Mouse (Mus musculus) frontal cortex, postnatal 25 days (tissue): ENCODE data around the gene Rgs19.
A peak's percentile ranks its signal among the peaks of the same experiment; 100 is the strongest.

ENCODE experiments used
- DNase-seq, 2 experiments: peaks; one replicate each; pipeline ENCODE4 v3.0.0; 2022; ENCODE audit warnings: low spot score in 2 of 2

Rgs19 gene

GRCm38 (mm10) chr2:181683381-181683780, 10.4 kb downstream of the Rgs19 start:
- no peak for DNase-seq

DNA sequence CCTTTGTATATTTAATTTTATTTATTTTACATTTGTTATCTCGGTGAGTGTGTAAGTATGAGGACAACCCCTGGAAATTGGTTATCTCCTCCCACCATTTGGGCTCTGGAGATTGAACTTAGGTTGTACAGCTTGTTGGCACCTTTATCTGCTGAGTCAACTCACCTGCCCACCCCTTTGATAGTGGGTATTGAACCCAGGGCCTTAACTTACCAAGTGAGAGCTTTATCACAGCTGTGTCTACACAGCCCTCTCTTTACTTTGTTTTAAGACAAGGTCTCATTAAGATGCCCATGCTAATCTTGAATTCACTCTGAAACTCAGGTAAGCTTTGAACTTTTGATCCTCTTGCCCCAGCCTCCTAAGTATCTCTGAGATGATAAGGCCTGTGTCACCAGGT, 11.8 kb downstream of the Rgs19 start:
- no peak for DNase-seq

DNA sequence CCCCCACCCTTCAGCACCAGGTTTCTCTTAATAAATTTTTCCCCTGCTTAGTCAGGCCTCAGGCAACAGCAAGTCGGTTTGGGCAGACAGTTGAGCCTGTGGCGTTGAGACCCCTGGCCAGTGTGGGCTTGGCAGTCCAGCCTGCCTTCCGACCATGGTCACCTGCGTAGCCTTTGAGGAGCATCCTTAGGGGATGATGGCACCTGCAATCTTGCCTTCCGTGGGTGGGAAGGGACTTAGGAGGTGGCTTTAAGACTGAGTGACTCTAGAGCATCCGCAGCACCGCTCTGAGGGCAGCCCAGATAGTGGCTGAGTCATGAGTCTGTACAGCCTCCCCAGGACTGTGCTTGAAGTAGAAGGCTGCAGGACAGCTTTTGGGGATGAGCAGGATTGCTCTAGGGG, 13.1 kb downstream of the Rgs19 start:
- no peak for DNase-seq

GRCm38 (mm10) chr2:181679951-181680715, 13.6 kb downstream of the Rgs19 start, which contains the start of gene Tcea2:
Tcea2 (plus strand) TSS chr2:181680310.
- DNase-seq = peak; percentile 48 to 59

DNA sequence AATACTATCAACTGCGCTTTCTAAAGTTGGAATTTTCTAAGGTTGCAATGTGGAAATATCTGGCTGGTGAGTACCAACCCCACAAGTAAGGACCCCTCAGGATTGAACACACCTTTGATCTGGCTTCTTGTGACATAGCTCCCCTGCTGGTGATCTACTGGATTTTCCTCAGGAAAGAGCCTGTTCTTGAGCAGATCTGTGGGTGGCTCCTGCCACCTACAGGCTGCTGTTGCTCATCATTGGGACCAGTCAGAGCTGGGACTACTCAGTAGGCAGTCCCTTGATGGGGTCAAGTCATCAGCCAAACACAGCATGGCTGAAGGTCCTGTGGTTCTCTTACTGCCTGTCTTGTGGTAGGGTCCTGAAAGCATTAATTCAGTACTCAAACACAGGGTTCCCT, 15.0 kb downstream of the Rgs19 start:
- DNase-seq = peak; percentile 60 to 68

DNA sequence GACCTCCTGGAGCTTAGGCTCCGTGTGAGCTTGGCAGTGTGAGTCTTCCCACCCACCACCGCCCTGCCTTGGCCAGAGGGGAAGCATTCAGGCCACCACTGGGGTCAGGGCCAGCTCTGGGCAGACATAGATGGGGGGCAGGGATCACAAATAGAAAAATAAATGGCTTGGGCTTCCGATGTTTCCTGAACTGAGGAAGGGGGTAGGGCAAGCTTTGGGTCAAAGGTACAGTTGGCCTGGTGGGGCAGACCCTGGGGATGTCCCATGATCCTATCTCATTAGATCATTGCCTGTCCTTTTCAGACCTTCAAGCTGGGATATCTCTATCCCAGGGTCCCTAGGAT, 16.1 kb downstream of the Rgs19 start:
- no peak for DNase-seq

DNA sequence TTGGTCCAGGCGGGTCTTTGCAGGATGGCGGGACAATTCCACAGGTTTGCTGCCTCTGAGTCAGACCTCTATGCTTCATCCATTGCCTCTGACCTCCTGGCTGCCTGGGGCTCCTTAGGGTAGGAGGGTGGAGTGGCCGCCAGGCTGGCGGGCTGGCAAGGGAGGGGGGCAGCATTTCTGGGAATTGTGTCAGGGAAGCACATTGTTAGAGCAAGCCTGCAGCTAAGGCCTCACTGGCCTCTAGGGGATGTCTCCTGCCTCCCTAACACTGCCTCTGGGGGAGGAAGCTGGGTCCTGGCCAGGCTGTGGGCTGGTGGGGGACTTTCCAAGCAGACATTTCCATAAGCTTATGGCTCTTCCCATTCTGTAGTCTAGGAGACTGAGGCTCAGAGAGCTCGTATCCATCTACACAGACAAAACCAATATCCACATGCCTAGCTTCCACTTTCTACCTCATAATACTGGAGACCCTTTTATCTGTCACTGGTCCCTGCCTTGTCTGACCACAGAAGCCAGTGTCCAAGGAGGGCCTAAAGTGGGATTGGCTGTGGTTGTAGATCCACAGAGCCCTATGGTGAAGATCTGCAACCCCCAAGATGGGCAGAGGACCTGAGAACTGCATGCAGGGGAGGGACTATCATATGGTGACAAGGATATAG, 16.6 kb downstream of the Rgs19 start:
- no peak for DNase-seq

DNA sequence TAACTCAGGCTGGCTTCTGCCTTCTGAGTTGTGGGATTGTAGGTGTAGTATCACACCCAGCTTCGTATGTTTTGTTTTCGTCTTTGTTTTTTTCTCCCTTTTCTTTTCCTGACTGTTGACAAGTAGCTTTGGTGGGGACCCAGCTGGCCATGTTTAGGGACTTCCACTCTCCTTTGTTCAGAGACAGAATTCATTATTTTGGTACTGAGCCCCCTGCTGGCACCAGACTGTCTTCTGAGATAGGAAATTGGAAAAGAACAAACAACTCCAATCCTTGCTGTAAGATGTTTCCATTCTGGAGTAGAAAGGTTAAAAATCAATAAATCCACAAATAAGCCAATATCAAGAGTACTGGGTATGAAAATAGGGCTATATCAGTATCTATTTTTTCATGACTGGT, 17.4 kb downstream of the Rgs19 start:
- no peak for DNase-seq

- DNase-seq = no peak
These were observed 18.3 kb downstream of the Rgs19 start for GRCm38 (mm10) chr2:181675454-181675853.

DNA sequence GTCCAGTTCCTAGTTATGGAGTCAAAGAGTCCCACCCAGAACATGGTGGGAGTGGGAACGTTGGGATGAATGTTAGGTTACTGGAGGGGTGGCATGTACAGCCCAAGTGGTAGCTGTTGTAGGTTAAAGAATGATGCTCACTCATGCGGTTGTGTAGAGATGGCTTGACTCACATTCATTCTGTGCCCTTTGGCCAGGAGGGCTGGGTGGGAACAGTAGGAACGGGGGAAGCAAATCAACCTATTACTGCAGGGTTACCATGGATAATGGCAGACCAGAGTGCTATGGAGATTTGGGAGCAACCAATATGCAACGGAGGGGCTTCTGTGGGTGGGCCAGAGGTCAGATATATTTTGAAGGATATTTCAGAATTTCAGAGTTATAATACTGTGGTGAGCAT, 18.8 kb downstream of the Rgs19 start:
- no peak for DNase-seq

DNA sequence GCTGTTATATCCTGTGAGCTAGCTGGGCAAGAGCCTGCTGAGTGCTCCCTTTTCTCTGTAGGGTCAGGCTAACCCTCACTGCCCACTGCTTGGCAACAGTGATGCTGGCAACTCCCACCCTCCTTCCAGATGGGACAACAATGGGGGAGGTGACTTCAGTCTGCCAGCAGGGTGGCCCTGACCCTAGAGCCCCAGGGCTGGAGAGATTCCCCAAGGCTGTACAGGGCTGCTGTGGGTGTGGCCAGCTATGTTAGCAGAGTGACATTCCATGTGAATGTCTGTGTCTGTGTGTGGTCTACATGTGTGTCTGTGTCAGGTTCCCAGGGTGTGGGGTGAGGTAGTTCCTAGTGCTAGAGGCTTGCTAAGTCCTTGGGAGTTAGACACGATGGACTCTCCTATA, 20.3 kb downstream of the Rgs19 start:
- no peak for DNase-seq

DNA sequence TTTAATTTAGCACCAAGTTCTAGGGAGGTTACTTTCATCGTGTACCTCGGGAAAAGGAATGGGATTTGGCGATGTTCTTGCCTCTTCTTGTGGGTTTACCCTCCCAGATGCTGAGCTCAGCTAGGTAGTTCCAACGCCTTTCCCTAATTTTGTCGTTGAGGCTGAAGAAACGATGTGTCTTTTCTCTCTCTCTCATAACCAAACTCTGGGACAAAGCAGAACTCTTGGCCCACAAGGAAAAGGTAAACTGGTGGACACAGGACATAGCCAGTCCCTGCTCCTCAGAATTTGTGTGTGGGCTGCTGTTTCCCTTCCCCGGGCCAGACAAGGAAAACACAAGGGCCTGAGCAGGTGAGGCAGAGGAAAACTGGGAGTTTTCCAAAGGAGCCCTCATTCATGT, 21.8 kb downstream of the Rgs19 start:
- DNase-seq = no peak

- no peak for DNase-seq
These were observed 22.5 kb downstream of the Rgs19 start, which contains the start of gene Sox18 for GRCm38 (mm10) chr2:181671326-181671725. Sox18 (minus strand) TSS chr2:181671640.

GRCm38 (mm10) chr2:181670913-181671311, 22.9 kb downstream of the Rgs19 start:
- DNase-seq = no peak

- DNase-seq = no peak
These were observed 23.4 kb downstream of the Rgs19 start for GRCm38 (mm10) chr2:181670285-181670912.

DNA sequence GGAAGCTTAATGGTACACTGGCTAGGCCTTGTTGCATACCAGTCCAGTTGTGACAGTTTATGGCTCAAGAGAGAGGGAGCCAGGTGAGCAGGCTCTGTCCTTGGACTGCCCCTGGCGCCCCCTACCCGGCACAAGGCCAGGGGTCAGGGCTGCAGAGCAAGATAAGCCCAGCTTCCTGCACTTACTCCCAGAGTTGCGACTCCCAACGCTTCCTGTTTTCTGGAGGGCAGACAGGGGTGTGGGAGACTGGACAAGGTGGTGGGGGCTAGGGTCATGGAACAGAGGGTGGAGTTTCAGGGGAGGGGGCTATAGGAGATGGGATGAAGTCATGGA, 30.5 kb downstream of the Rgs19 start:
- no peak for DNase-seq

DNA sequence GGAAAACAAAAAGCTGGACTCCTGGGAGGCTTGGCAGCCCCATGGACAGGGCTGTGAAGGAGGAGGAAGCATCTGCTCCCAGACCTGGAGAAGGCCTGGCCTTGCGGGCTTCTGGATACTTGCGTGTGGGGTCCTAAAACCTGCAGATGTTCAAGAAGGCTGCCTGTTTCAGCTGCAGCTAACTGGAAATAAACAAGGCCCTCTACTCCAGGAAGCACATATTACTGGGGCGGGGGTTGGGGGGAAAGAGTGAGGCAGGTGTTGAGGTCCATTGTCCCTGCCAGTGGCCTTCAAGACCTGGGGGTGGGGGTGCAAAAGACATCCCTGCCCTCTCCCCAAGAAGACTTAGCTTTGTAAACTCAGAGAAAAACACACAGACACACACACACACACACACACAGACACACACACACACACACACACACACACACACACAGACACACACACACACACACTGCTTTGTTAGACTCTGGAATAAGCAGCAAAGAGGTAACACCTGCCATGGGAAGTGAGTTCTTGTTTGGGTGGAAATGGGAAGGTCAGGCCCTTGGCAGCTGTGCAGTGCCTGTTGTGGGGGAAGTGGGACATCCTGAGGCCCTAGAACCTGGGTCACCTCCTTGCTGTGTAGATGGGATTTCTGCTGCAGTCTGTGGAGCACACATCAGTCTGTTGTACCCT, 31.0 kb downstream of the Rgs19 start:
- no peak for DNase-seq

DNA sequence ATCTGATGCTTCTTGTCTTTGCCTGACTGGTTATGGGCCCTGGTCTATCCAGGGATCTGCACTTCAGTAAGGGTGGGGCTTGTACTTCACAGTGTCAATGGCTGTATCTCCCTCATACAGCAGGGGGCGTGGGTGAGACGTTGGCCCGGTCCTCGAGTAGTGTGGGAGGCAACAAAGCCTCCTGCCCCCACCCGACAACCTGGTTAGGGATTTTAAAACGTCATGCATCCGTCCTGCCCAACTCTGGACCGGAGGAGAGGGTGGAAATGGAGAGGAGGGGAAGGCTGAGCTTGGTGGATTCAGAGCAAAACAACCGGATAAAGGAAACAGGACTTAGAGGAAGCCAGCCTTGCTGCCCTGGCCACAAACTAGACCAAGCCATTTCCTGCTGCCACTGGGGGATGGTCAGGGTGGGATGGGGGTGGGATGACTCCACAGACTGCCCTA, 34.1 kb downstream of the Rgs19 start:
- peak; percentile 60 to 76 for DNase-seq

DNA sequence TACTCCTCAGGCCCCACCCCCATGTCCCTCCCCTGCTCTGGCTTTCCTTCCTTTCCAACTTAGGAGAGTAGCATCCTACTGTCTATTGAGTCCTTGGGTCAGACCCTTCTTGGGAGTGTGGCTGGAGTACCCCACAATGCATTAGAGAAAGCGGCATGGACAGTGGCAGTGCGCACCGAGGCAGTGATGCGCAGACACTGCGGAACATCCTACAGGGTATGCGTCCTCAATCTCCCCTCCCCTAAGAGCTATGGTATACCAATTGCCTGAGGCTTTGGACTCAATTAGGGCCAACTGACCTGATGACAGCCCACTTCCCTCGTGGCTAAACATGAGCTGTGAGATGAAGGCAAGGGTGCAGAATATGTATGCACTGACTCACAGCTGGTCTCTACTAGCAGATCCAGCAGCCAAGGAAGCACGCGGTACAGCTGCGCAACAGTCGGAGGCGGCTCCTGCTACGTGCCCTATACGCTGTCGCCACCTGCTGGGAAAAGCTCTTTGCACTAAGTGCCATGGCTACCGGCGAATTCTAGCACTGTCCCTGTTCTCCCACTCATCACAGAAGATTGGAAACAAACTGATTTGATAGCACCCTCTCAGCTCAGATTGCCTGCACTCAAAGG, 34.7 kb downstream of the Rgs19 start:
- DNase-seq = peak in 1 of 2 experiments; percentile 46

DNA sequence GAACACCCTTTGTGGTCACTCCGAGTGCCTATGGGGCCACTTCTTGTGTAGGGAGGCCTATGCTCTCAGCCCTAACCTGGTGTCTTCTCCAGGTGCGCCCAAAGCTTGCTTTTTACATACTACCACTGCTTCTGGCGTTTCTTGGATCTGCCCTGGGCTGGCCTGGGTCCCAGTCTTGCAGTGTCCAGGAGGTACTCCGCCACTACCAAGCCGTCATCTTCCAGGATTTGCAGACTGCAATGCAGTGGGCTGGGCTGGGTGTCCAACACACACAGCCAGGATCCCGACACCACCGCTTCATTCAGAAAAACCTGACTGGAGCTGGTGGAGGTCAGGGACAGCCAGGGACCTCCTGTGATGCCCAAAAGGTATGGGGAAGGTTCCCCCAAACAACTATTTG, 35.2 kb downstream of the Rgs19 start:
- DNase-seq = no peak

- DNase-seq = no peak
These were observed 36.3 kb downstream of the Rgs19 start for GRCm38 (mm10) chr2:181657441-181657840.

DNA sequence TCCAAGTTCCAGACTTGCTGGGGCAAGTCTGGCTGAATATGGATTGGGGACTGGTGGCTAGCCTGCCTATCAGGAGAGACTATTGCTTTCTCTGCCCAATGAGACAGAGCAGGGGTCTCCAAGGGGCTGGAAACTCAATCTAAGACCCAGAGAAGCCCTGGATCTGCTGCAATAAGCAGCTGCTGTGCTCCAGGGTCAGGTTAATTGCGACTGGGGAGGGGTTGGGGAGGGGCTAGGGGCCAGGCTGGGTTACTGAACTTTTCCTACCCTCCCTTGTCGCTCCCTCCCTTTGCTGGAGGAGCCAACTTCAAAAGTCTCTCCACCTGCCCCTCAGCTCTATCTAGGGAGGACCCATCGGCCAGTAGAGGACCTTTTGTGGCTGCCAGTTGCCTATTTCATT, 37.0 kb downstream of the Rgs19 start, which contains the start of gene Gm29797:
Gene Gm29797, plus strand, starts transcription at position 301 of the 400 bp plus-strand sequence.
- no peak for DNase-seq
